Mouse (Mus musculus) forebrain, postnatal 0 days (tissue): ENCODE results near the gene Sprr2e. TPM values are rescaled to one million over a fixed set of nuclear protein-coding genes. Genes with fewer than 3 reads are reported as not detected.

Experiments
- ATAC-seq: fragments of 200-750 bp; cut with Nextera tagmentation; 2 replicates; pipeline ENCODE4 v1.8.0; 2017; ENCODE audit warnings: mild to moderate bottlenecking, moderate library complexity
- DNase-seq: peaks from one replicate; pipeline ENCODE4 v3.0.0-alpha.2; 2015
- H3K27ac ChIP-seq: fragments of 300-500 bp; sonication (generic); 2 replicates; pipeline ENCODE4 v1.5.1; 2014; ENCODE audit warnings: low read depth, mild to moderate bottlenecking, antibody characterized with exemption, low read length, moderate library complexity, mixed read lengths
- H3K27me3 ChIP-seq: fragments of 300-500 bp; sonication (generic); 2 replicates; pipeline ENCODE4 v1.6.1; 2014; ENCODE audit warnings: mild to moderate bottlenecking, low read length, mixed read lengths; ENCODE audit not compliant: insufficient read depth
- H3K36me3 ChIP-seq: fragments of 300-500 bp; sonication (generic); 2 replicates; pipeline ENCODE4 v1.6.1; 2014; ENCODE audit warnings: mild to moderate bottlenecking, moderate library complexity; ENCODE audit not compliant: insufficient read depth
- H3K4me1 ChIP-seq: fragments of 300-500 bp; sonication (generic); 2 replicates; pipeline ENCODE4 v1.6.1; 2014; ENCODE audit warnings: antibody characterized with exemption; ENCODE audit not compliant: insufficient read depth
- H3K4me2 ChIP-seq: fragments of 300-500 bp; sonication (generic); 2 replicates; pipeline ENCODE4 v1.6.1; 2014; ENCODE audit warnings: low read depth, mild to moderate bottlenecking, moderate library complexity
- H3K4me3 ChIP-seq: fragments of 300-500 bp; sonication (generic); 2 replicates; pipeline ENCODE4 v1.5.1; 2014; ENCODE audit warnings: low read depth, low read length, mixed read lengths
- H3K9ac ChIP-seq: fragments of 300-500 bp; sonication (generic); 2 replicates; pipeline ENCODE4 v1.6.1; 2014; ENCODE audit warnings: mild to moderate bottlenecking
- H3K9me3 ChIP-seq: fragments of 300-500 bp; sonication (generic); 2 replicates; pipeline ENCODE4 v1.6.1; 2016; ENCODE audit warnings: low read length
- CTCF ChIP-seq: sonication (generic); IDR thresholded peaks from 2 replicates; pipeline ENCODE4 v1.5.1; 2016; ENCODE audit warnings: antibody characterized with exemption, control low read depth, low read depth
- WGBS: fragments of 180-500 bp; shearing (Covaris S2); extraction: QIAGEN DNeasy Blood & Tissue Kit; methylation state at CpG from one replicate; pipeline ENCODE4 v1.1.7; 2014; 5-methylcytosine and 5-hydroxymethylcytosine counted together
- polyA plus RNA-seq: library from polyadenylated mRNA; unstranded; fragments of >200 nt; fragmentation: Nextera tagmentation; extraction: Ambion mirVana; gene quantifications from 2 replicates; pipeline ENCODE4 v1.2.1, GENCODE M21; 2015
- total RNA-seq: library from RNA; depleted of rRNA; stranded (reverse); fragments of >200 nt; gene quantifications from 2 replicates; pipeline ENCODE4 v1.2.3, GENCODE M21; 2014; rRNA removed

The Sprr2e gene
- total RNA-seq (not detected in 2 replicates), polyA plus RNA-seq (not detected in 2 replicates)

GRCm38 (mm10) chr3:92351843-92352242 lies at the start of gene Sprr2e:
Sprr2e (plus strand) TSS chr3:92352143.
- no peak for DNase-seq
- H3K4me3 ChIP-seq = no peak within 1 kb of the TSS

GRCm38 (mm10) chr3:92307406-92307805 lies 44.5 kb upstream of the Sprr2e start:
- Histone ChIP-seq H3K4me3 (no peak overlapping the region), H3K27ac (no peak overlapping the region), H3K4me2 (no peak overlapping the region), H3K4me1 (no peaks in the 10 kb centered on the region), H3K9me3 (no peaks in the 10 kb centered on the region), H3K9ac (no peak overlapping the region), H3K27me3 (no peaks in the 10 kb centered on the region), H3K36me3 (no peaks in the 10 kb centered on the region)
- DNase-seq (no peak), ATAC-seq (no peak)
- 95% methylated on average over 1 of the region's 1 CpGs for WGBS
- no peak for TF ChIP-seq CTCF

More at GRCm38 (mm10) chr3:92351843-92352242, at the start of gene Sprr2e:
- H3K4me1 ChIP-seq = no peaks in the 10 kb centered on the region
- no peaks in the 10 kb centered on the region for H3K9me3 ChIP-seq
- H3K4me2 ChIP-seq = no peak within 1 kb of the TSS
- ATAC-seq = no peak
- no peaks in the 10 kb centered on the region for H3K27me3 ChIP-seq
- 86% methylated on average over 2 of the region's 2 CpGs for WGBS
- H3K9ac ChIP-seq = no peak within 1 kb of the TSS
- H3K36me3 ChIP-seq = no peaks in the 10 kb centered on the region
- TF ChIP-seq CTCF = no peak
- no peak within 1 kb of the TSS for H3K27ac ChIP-seq

- Histone ChIP-seq H3K36me3 (no peaks in the 10 kb centered on the region), H3K4me3 (no peak within 1 kb of the TSS), H3K4me1 (no peaks in the 10 kb centered on the region), H3K9me3 (no peaks in the 10 kb centered on the region), H3K9ac (no peak within 1 kb of the TSS), H3K27me3 (no peaks in the 10 kb centered on the region), H3K4me2 (no peak within 1 kb of the TSS), H3K27ac (no peak within 1 kb of the TSS)
- no peak for TF ChIP-seq CTCF
- WGBS = 53% methylated on average over 2 of the region's 2 CpGs
- ATAC-seq (no peak), DNase-seq (no peak)
These were observed 35.6 kb upstream of the Sprr2e start, which contains the start of gene Sprr2b for GRCm38 (mm10) chr3:92316320-92316719. Sprr2b (plus strand) TSS chr3:92316620.

GRCm38 (mm10) chr3:92317384-92317783 lies 34.6 kb upstream of the Sprr2e start:
- H3K4me1 ChIP-seq = no peaks in the 10 kb centered on the region
- TF ChIP-seq CTCF = no peak
- no peaks in the 10 kb centered on the region for H3K27me3 ChIP-seq
- 64% methylated on average over 2 of the region's 2 CpGs for WGBS
- ATAC-seq (no peak), DNase-seq (no peak)
- no peaks in the 10 kb centered on the region for H3K36me3 ChIP-seq
- H3K27ac ChIP-seq = no peak overlapping the region
- no peak overlapping the region for H3K4me2 ChIP-seq
- H3K9me3 ChIP-seq = no peaks in the 10 kb centered on the region
- no peak overlapping the region for H3K9ac ChIP-seq
- no peak overlapping the region for H3K4me3 ChIP-seq

GRCm38 (mm10) chr3:92336278-92336677 lies 15.7 kb upstream of the Sprr2e start:
- Histone ChIP-seq H3K9me3 (no peaks in the 10 kb centered on the region), H3K4me3 (no peak overlapping the region), H3K36me3 (no peaks in the 10 kb centered on the region), H3K4me2 (no peak overlapping the region), H3K9ac (no peak overlapping the region), H3K27ac (no peak overlapping the region), H3K4me1 (no peaks in the 10 kb centered on the region), H3K27me3 (no peaks in the 10 kb centered on the region)
- TF ChIP-seq CTCF = no peak
- DNase-seq (no peak), ATAC-seq (no peak)
- WGBS = 81% methylated on average over 1 of the region's 1 CpGs

GRCm38 (mm10) chr3:92338840-92339239 lies 13.1 kb upstream of the Sprr2e start, which contains the start of gene Sprr2d:
Sprr2d (plus strand) TSS chr3:92339140.
- Histone ChIP-seq H3K27ac (no peak within 1 kb of the TSS), H3K36me3 (no peaks in the 10 kb centered on the region), H3K4me1 (no peaks in the 10 kb centered on the region), H3K4me3 (no peak within 1 kb of the TSS), H3K4me2 (no peak within 1 kb of the TSS), H3K9me3 (no peaks in the 10 kb centered on the region), H3K9ac (no peak within 1 kb of the TSS), H3K27me3 (no peaks in the 10 kb centered on the region)
- ATAC-seq (no peak), DNase-seq (no peak)
- WGBS = 95% methylated on average over 5 of the region's 5 CpGs
- no peak for TF ChIP-seq CTCF

GRCm38 (mm10) chr3:92361619-92362018 lies 9.7 kb downstream of the Sprr2e start:
- Histone ChIP-seq H3K36me3 (no peaks in the 10 kb centered on the region), H3K27me3 (no peaks in the 10 kb centered on the region), H3K27ac (no peak overlapping the region), H3K4me2 (no peak overlapping the region), H3K4me3 (no peak overlapping the region), H3K9ac (no peak overlapping the region), H3K9me3 (no peaks in the 10 kb centered on the region), H3K4me1 (no peaks in the 10 kb centered on the region)
- no peak for DNase-seq
- no peak for TF ChIP-seq CTCF
- ATAC-seq = no peak

GRCm38 (mm10) chr3:92364887-92365286 lies 12.9 kb downstream of the Sprr2e start, which contains the start of gene Sprr2f:
Sprr2f (plus strand) TSS chr3:92365187.
- no peaks in the 10 kb centered on the region for H3K9me3 ChIP-seq
- DNase-seq (no peak), ATAC-seq (no peak)
- H3K4me1 ChIP-seq = no peaks in the 10 kb centered on the region
- H3K9ac ChIP-seq = no peak within 1 kb of the TSS
- H3K27me3 ChIP-seq = no peaks in the 10 kb centered on the region
- TF ChIP-seq CTCF = no peak
- no peak within 1 kb of the TSS for H3K4me3 ChIP-seq
- no peak within 1 kb of the TSS for H3K27ac ChIP-seq
- H3K36me3 ChIP-seq = no peaks in the 10 kb centered on the region
- no peak within 1 kb of the TSS for H3K4me2 ChIP-seq
- 74% methylated on average over 3 of the region's 3 CpGs for WGBS
